Mouse (Mus musculus) midbrain, embryonic 11.5 days (tissue): ENCODE results near the gene Cbx6. TPM values are rescaled to one million over a fixed set of nuclear protein-coding genes. Genes with fewer than 3 reads are reported as not detected.

Source experiments
- ATAC-seq: fragments of 200-750 bp; cut with Nextera tagmentation; 2 replicates; pipeline ENCODE4 v1.8.0; 2017; ENCODE audit warnings: moderate TSS enrichment, moderate library complexity; ENCODE audit not compliant: low FRiP score
- DNase-seq: peaks from one replicate; pipeline ENCODE4 v3.0.0; 2015; ENCODE audit warnings: low spot score; ENCODE audit errors: missing footprints
- H3K27ac ChIP-seq: fragments of 300-500 bp; sonication (generic); 2 replicates; pipeline ENCODE4 v1.5.1; 2014; ENCODE audit warnings: low read depth, low read length
- H3K27me3 ChIP-seq: fragments of 300-500 bp; sonication (generic); 2 replicates; pipeline ENCODE4 v1.6.1; 2014; ENCODE audit warnings: mild to moderate bottlenecking, low read length, moderate library complexity, mixed read lengths; ENCODE audit not compliant: control insufficient read depth, insufficient read depth
- H3K36me3 ChIP-seq: fragments of 300-500 bp; sonication (generic); 2 replicates; pipeline ENCODE4 v1.6.1; 2014; ENCODE audit warnings: mild to moderate bottlenecking, low read length, moderate library complexity, mixed read lengths; ENCODE audit not compliant: control insufficient read depth, insufficient read depth
- H3K4me1 ChIP-seq: fragments of 300-500 bp; sonication (generic); 2 replicates; pipeline ENCODE4 v1.6.1; 2014; ENCODE audit warnings: low read length; ENCODE audit not compliant: control insufficient read depth, insufficient read depth
- H3K4me2 ChIP-seq: fragments of 300-500 bp; sonication (generic); 2 replicates; pipeline ENCODE4 v1.6.1; 2014; ENCODE audit warnings: mild to moderate bottlenecking, moderate library complexity
- H3K4me3 ChIP-seq: fragments of 300-500 bp; sonication (generic); 2 replicates; pipeline ENCODE4 v1.5.1; 2014; ENCODE audit warnings: low read depth, low read length
- H3K9ac ChIP-seq: fragments of 300-500 bp; sonication (generic); 2 replicates; pipeline ENCODE4 v1.6.1; 2014; ENCODE audit warnings: low read length
- H3K9me3 ChIP-seq: fragments of 300-500 bp; sonication (generic); 2 replicates; pipeline ENCODE4 v1.6.1; 2016; ENCODE audit warnings: low read length; ENCODE audit not compliant: control insufficient read depth
- WGBS: fragments of 180-500 bp; shearing (Covaris S2); extraction: QIAGEN DNeasy Blood & Tissue Kit; methylation state at CpG from one replicate; pipeline ENCODE4 v1.1.7; 2014; 5-methylcytosine and 5-hydroxymethylcytosine counted together
- polyA plus RNA-seq: library from polyadenylated mRNA; unstranded; fragments of >200 nt; fragmentation: Nextera tagmentation; extraction: Ambion mirVana; gene quantifications from 2 replicates; pipeline ENCODE4 v1.2.1, GENCODE M21; 2014

The Cbx6 gene
- polyA plus RNA-seq, 1 experiment from 2014 or later, result 18.8 TPM

DNA sequence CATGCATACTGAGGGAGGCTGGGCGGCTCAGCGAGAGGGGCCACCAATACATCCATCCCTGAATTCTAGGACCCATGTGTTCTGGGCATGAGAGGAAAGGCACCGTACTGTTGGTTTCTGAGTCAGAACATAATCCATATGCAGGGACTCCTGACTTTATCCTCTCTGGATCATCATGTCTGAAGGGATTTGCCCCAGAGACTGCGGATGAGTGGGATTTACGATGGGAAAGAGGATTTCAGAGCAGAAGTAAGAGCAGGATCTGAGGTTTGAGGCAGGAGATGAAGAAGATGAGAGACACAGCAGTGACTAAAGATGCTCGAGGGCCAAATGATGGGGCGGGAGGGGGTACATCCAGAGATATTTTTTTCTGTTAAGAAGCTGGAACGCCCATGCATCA, 39.1 kb upstream of the Cbx6 start:
- H3K36me3 ChIP-seq, result no peaks in the 10 kb centered on the region
- H3K4me2 ChIP-seq, result no peak overlapping the region
- no peak overlapping the region for H3K27ac ChIP-seq
- ATAC-seq (no peak), DNase-seq (no peak)
- H3K27me3 ChIP-seq, result no peaks in the 10 kb centered on the region
- 90% methylated on average over 8 of the region's 8 CpGs for WGBS
- H3K9ac ChIP-seq, result no peak overlapping the region
- no peak overlapping the region for H3K4me3 ChIP-seq
- no peaks in the 10 kb centered on the region for H3K9me3 ChIP-seq
- no peaks in the 10 kb centered on the region for H3K4me1 ChIP-seq

DNA sequence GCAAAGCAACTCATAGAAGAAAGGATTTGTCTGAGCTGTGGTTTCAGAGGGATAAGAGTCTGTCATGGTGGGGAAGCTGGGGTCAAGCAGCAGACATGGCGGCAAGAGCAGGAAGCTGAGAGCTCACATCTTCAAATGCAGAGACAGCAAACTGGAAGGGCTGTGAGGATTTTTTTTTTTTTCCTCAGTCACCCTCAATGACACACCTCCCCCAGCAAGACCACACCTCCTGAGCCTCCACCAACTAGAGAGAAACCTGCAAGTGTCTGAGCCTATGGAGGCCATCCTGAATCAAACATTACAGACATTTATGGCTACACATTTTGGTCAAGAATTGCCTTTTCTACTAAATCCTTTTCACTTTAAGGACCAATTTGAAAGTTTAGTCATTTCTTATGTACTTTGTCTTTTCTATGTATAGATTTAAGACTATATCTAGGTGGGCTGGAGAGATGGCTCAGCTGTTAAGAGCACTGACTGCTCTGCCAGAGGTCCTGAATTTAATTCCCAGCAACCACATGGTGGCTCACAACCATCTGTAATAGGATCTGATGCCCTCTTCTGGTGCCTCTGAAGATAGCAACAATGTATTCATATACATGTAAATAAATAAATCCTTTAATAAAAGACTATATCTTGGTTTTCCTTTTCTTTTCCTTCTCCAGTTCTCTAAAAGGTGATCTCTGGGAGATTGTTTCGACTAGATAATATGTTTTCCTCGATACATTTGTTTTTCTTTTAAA, 32.9 kb upstream of the Cbx6 start:
- DNase-seq, result no peak
- Histone ChIP-seq H3K4me1 (no peaks in the 10 kb centered on the region), H3K9ac (no peak overlapping the region), H3K36me3 (no peaks in the 10 kb centered on the region), H3K9me3 (no peaks in the 10 kb centered on the region), H3K4me2 (no peak overlapping the region), H3K27ac (no peak overlapping the region), H3K4me3 (no peak overlapping the region), H3K27me3 (no peaks in the 10 kb centered on the region)
- 88% methylated on average over 3 of the region's 3 CpGs for WGBS
- ATAC-seq, result no peak

DNA sequence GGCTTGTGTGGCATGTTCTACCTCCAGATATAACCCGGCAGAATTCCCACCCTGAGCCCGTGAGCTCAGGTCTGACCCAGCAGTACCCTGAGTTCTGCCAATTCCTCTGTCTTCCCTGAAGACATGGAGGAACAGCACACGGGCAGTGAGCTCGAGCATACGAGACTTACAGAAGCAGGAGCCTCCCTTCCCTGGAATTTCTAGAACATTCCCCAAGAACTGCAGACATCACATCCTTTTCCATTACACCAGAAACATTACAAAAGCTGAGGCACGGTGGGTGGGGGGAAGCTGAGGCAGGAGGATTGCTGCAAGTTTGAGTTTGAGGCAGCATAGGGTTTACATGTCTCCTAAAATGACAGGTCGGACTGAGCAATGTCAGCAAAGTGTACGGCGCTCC, 25.3 kb upstream of the Cbx6 start:
- 91% methylated on average over 9 of the region's 9 CpGs for WGBS

DNA sequence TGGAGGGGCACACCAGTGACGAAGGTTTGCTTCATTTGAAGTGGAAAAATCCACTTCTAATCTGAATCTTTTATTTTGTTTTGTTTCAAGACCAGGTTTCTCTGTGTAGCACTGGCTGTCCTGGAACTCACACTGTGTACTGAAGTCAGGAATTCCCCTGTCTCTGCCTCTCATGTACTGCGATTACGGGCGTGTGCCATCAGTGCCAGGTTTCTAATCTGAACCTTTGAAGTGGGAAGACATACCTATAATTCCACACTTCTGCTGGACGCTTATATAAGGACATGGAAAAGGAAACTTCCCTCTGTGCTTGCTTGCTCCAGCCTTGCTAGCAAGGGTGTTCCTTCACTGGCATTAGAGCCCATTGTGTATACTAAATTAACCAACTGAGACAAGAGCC, 24.5 kb upstream of the Cbx6 start:
- H3K4me1 ChIP-seq, result no peaks in the 10 kb centered on the region
- H3K36me3 ChIP-seq, result no peaks in the 10 kb centered on the region
- no peaks in the 10 kb centered on the region for H3K27me3 ChIP-seq
- no peak overlapping the region for H3K4me2 ChIP-seq
- H3K9ac ChIP-seq, result no peak overlapping the region
- no peak for DNase-seq
- no peak overlapping the region for H3K4me3 ChIP-seq
- H3K9me3 ChIP-seq, result no peaks in the 10 kb centered on the region
- H3K27ac ChIP-seq, result no peak overlapping the region
- WGBS, result 84% methylated on average over 5 of the region's 5 CpGs
- no peak for ATAC-seq

More for the DNA sequence above, 25.3 kb upstream of the Cbx6 start:
- Histone ChIP-seq H3K36me3 (no peaks in the 10 kb centered on the region), H3K27me3 (no peaks in the 10 kb centered on the region), H3K9me3 (no peaks in the 10 kb centered on the region), H3K27ac (no peak overlapping the region), H3K4me1 (no peaks in the 10 kb centered on the region), H3K9ac (no peak overlapping the region), H3K4me2 (no peak overlapping the region), H3K4me3 (no peak overlapping the region)
- ATAC-seq (no peak), DNase-seq (no peak)

DNA sequence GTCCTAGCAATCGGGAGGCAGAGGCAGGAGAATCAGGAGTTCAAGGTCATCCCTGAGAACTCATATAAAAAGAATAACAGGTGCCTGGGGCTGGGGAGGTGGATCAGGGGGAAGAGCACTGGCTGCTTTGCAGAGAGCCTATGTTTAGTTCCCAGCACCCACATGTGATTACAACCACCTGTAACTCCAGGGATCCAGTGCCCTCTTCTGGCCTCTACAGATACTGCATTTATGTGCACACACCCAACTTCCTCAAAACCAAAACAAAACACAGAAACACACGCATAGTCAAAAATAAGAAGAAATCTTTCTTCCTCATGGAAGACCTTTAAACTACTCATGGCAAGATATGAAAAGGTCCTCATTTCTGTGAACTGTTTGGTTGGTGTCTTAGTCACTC, 15.7 kb upstream of the Cbx6 start:
- H3K4me2 ChIP-seq, result no peak overlapping the region
- H3K27me3 ChIP-seq, result no peaks in the 10 kb centered on the region
- H3K9me3 ChIP-seq, result no peaks in the 10 kb centered on the region
- no peak overlapping the region for H3K4me3 ChIP-seq
- H3K4me1 ChIP-seq, result no peaks in the 10 kb centered on the region
- no peak overlapping the region for H3K9ac ChIP-seq
- H3K36me3 ChIP-seq, result no peaks in the 10 kb centered on the region
- no peak overlapping the region for H3K27ac ChIP-seq
- no peak for DNase-seq
- no peak for ATAC-seq
- WGBS, result 87% methylated on average over 2 of the region's 2 CpGs

DNA sequence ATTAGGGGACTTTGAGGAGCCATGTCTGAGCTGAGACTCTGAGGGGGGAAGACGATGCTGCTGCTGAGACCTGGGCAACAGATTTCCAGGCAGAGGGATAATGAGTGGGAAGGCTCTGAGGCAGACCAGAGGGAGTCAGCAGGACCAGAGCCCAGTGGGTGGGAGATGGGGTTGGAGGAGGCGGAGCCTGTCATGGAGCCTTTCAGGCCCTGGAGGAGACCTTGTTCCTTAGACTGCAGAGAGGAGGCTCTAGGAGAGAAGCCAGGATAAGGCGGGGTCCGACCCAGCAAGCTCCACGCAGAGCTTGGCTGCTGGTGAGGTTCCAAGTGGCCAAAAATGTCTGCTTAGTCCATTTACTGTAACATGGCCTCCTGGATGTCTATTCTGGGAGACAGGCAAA, 12.6 kb upstream of the Cbx6 start:
- 26% methylated on average over 5 of the region's 5 CpGs for WGBS
- DNase-seq (no peak), ATAC-seq (no peak)
- Histone ChIP-seq H3K9ac (no peak overlapping the region), H3K4me3 (no peak overlapping the region), H3K27ac (no peak overlapping the region), H3K4me2 (no peak overlapping the region), H3K4me1 (no peaks in the 10 kb centered on the region), H3K9me3 (no peaks in the 10 kb centered on the region), H3K27me3 (no peaks in the 10 kb centered on the region), H3K36me3 (no peaks in the 10 kb centered on the region)

DNA sequence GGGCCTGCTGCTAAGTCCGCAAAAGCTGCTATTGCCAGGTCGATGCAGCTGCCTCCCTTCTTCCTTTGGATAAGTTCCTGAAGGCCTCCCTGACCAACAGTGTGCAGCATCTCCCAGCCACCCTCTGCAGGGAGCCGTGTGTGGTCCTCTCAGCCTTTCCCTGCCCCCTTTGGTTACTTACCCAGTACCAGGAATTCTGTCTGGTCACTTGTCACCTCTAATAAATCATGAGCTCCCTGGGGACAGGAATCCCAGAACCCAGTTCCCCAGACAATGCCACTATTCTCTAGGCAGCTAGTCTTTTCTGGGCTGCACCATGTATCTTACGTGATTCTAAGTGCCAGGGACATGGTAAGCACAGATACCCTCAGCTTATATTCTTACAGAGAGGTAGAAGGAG, 11.5 kb upstream of the Cbx6 start:
- Histone ChIP-seq H3K4me2 (no peak overlapping the region), H3K36me3 (no peaks in the 10 kb centered on the region), H3K4me3 (no peak overlapping the region), H3K9ac (no peak overlapping the region), H3K27me3 (no peaks in the 10 kb centered on the region), H3K9me3 (no peaks in the 10 kb centered on the region), H3K4me1 (no peaks in the 10 kb centered on the region), H3K27ac (no peak overlapping the region)
- 76% methylated on average over 4 of the region's 4 CpGs for WGBS
- ATAC-seq, result no peak
- no peak for DNase-seq

DNA sequence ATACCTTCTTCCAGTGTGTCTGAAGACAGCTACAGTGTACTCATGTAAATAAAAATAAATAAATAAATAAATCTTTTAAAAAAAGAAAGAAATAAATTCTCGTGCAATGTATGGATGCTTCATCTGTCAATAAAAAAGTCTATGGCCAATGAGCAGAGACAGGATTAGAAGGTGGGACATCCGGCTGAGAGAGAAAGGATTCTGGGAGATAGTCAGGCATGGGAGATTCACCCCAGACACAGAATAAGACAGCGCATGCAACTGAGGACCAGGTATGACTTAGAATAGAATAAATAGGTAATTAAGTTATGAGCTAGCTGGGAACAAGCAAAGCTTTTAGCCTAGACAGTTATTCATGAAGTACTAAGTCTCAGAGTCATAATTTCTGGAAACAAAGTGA, 8.5 kb upstream of the Cbx6 start:
- WGBS, result 86% methylated on average over 3 of the region's 3 CpGs
- no peak overlapping the region for H3K4me3 ChIP-seq

DNA sequence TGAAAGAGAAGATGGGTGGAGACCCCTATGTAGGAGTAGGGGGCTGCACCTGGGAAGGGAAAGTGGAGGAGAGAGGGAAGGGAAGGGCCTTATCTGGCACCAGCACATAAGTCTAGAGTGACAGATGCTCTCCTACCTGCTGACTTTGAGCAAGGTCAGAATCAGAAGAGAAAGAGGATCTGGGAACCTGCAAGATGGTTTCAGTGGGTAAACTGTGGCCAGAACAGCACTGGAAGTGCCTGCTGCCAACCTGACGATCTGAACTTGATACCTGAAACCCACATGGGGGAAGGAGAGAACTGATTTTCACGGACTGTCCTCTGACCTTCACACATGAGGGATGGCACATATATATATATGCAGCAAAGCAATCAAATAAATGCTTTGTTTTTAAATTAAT, 5.8 kb upstream of the Cbx6 start:
- Histone ChIP-seq H3K9ac (no peak overlapping the region), H3K27ac (no peak overlapping the region), H3K36me3 (no peaks in the 10 kb centered on the region), H3K4me3 (no peak overlapping the region), H3K27me3 (no peaks in the 10 kb centered on the region), H3K4me2 (no peak overlapping the region), H3K4me1 (peaks cover 5% of the 10 kb centered on the region; the same call in 1 of the 2 replicates), H3K9me3 (no peaks in the 10 kb centered on the region)
- ATAC-seq (no peak), DNase-seq (no peak)
- WGBS, result 71% methylated on average over 2 of the region's 2 CpGs

More for the DNA sequence above, 8.5 kb upstream of the Cbx6 start:
- no peak overlapping the region for H3K4me2 ChIP-seq
- H3K36me3 ChIP-seq, result no peaks in the 10 kb centered on the region
- ATAC-seq, result no peak
- no peaks in the 10 kb centered on the region for H3K4me1 ChIP-seq
- H3K9ac ChIP-seq, result no peak overlapping the region
- H3K9me3 ChIP-seq, result no peaks in the 10 kb centered on the region
- no peak for DNase-seq
- no peaks in the 10 kb centered on the region for H3K27me3 ChIP-seq
- H3K27ac ChIP-seq, result no peak overlapping the region
